Mouse (Mus musculus): ENCODE data around the gene Tbc1d9. TPM values are rescaled to one million over a fixed set of nuclear protein-coding genes. Genes with fewer than 3 reads are reported as not detected.

Tbc1d9 gene
- polyA plus RNA-seq, 1 experiment from 2014 or later, result 20.2 TPM

DNA sequence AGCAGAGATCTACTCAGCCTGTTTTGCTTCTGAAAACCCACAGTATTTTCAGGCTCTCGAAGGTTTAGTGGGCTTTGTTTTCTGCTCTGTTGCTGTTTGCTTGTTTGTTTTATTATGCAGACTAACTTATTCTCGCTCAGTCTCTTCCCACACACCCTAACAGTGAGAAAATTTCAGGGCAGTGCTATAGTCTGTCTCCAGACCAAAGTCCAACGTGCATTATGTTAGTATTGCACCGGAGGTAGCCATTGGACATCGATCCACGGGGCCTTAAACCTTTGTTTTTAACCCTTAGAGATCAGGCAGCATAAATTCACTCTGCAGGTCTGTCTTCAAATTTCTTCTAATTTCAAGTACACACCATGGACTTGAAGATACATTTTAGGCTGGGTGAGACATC, 51.4 kb downstream of the Tbc1d9 start:
- Histone ChIP-seq H3K4me2 (replicated peaks) (no peak overlapping the region), H3K9ac (no peak overlapping the region), H3K27ac (no peak overlapping the region), H3K36me3 (no peaks in the 10 kb centered on the region), H3K4me3 (no peak overlapping the region), H3K4me1 (peaks cover 3% of the 10 kb centered on the region; the same call in 1 of the 2 replicates), H3K9me3 (no peaks in the 10 kb centered on the region), H3K27me3 (replicated peaks) (no peaks in the 10 kb centered on the region)
- ATAC-seq (ENCODE audit: low FRiP score, low read depth), result no peak
- WGBS, result 87% methylated on average over 6 of the region's 6 CpGs

DNA sequence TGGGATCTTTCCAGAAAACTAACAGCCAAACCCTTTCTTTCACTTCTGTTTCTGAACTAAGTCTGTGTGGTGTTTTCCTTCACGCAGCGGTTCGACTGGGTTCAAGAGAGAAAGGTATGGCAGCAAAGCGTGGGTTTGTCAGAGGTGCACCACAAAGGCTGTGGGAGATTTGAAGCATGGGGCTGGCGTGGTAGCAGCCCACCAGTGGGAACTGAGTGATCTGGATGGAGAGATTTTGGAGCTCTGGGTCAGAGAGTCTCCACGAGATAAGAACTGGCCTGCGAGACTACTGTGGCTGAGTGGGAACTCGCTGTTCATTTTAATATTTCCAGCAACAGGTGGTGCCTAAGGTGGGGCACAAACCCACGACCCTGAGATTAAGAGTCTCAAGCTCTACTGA, 52.0 kb downstream of the Tbc1d9 start:
- no peaks in the 10 kb centered on the region for H3K36me3 ChIP-seq
- no peak overlapping the region for H3K4me3 ChIP-seq
- H3K4me1 ChIP-seq, result peaks cover 3% of the 10 kb centered on the region; the same call in 1 of the 2 replicates
- no peaks in the 10 kb centered on the region for H3K27me3 ChIP-seq (replicated peaks)
- 93% methylated on average over 9 of the region's 9 CpGs for WGBS
- ATAC-seq (ENCODE audit: low FRiP score, low read depth), result no peak
- H3K9me3 ChIP-seq, result no peaks in the 10 kb centered on the region
- H3K4me2 ChIP-seq (replicated peaks), result no peak overlapping the region
- no peak overlapping the region for H3K9ac ChIP-seq
- H3K27ac ChIP-seq, result no peak overlapping the region

- H3K36me3 ChIP-seq, result no peaks in the 10 kb centered on the region
- peaks cover 3% of the 10 kb centered on the region; the same call in 1 of the 2 replicates for H3K4me1 ChIP-seq
- no peak overlapping the region for H3K4me2 ChIP-seq (replicated peaks)
- no peaks in the 10 kb centered on the region for H3K27me3 ChIP-seq (replicated peaks)
- WGBS, result 84% methylated on average over 2 of the region's 2 CpGs
- ATAC-seq (ENCODE audit: low FRiP score, low read depth), result no peak
- no peak overlapping the region for H3K9ac ChIP-seq
- H3K4me3 ChIP-seq, result no peak overlapping the region
- H3K27ac ChIP-seq, result no peak overlapping the region
- no peaks in the 10 kb centered on the region for H3K9me3 ChIP-seq
Measured at GRCm38 (mm10) chr8:83217891-83218290, 52.7 kb downstream of the Tbc1d9 start.

GRCm38 (mm10) chr8:83219392-83219791, 54.2 kb downstream of the Tbc1d9 start:
- peaks cover 3% of the 10 kb centered on the region; the same call in 1 of the 2 replicates for H3K4me1 ChIP-seq
- no peak overlapping the region for H3K27ac ChIP-seq
- WGBS, result 92% methylated on average over 8 of the region's 8 CpGs
- no peaks in the 10 kb centered on the region for H3K27me3 ChIP-seq (replicated peaks)
- no peaks in the 10 kb centered on the region for H3K9me3 ChIP-seq
- ATAC-seq (ENCODE audit: low FRiP score, low read depth), result no peak
- H3K4me2 ChIP-seq (replicated peaks), result no peak overlapping the region
- no peak overlapping the region for H3K4me3 ChIP-seq
- H3K36me3 ChIP-seq, result no peaks in the 10 kb centered on the region
- no peak overlapping the region for H3K9ac ChIP-seq

GRCm38 (mm10) chr8:83220746-83221145, 55.6 kb downstream of the Tbc1d9 start:
- Histone ChIP-seq H3K9me3 (no peaks in the 10 kb centered on the region), H3K4me3 (no peak overlapping the region)
- ATAC-seq (ENCODE audit: low FRiP score, low read depth), result no peak

GRCm38 (mm10) chr8:83224754-83225416, 59.7 kb downstream of the Tbc1d9 start:
- no peak overlapping the region for H3K4me3 ChIP-seq
- H3K4me2 ChIP-seq (replicated peaks), result no peak overlapping the region
- peaks cover 3% of the 10 kb centered on the region; the same call in 1 of the 2 replicates for H3K4me1 ChIP-seq
- ATAC-seq (ENCODE audit: low FRiP score, low read depth), result peak; percentile 48; the same call in 1 of the 2 replicates
- H3K27me3 ChIP-seq (replicated peaks), result no peaks in the 10 kb centered on the region
- no peaks in the 10 kb centered on the region for H3K9me3 ChIP-seq
- H3K9ac ChIP-seq, result no peak overlapping the region
- no peaks in the 10 kb centered on the region for H3K36me3 ChIP-seq
- H3K27ac ChIP-seq, result no peak overlapping the region
- 60% methylated on average over 5 of the region's 5 CpGs for WGBS

More at GRCm38 (mm10) chr8:83220746-83221145, 55.6 kb downstream of the Tbc1d9 start:
- WGBS, result 72% methylated on average over 3 of the region's 3 CpGs
- Histone ChIP-seq H3K4me1 (peaks cover 3% of the 10 kb centered on the region; the same call in 1 of the 2 replicates), H3K9ac (no peak overlapping the region), H3K4me2 (replicated peaks) (no peak overlapping the region), H3K36me3 (no peaks in the 10 kb centered on the region), H3K27me3 (replicated peaks) (no peaks in the 10 kb centered on the region), H3K27ac (no peak overlapping the region)

- Histone ChIP-seq H3K27ac (no peak overlapping the region), H3K9me3 (no peaks in the 10 kb centered on the region), H3K9ac (no peak overlapping the region), H3K27me3 (replicated peaks) (no peaks in the 10 kb centered on the region), H3K4me2 (replicated peaks) (no peak overlapping the region), H3K36me3 (no peaks in the 10 kb centered on the region), H3K4me1 (peaks cover under 1% of the 10 kb centered on the region; the same call in 1 of the 2 replicates), H3K4me3 (no peak overlapping the region)
- no peak for ATAC-seq (ENCODE audit: low FRiP score, low read depth)
- WGBS, result 85% methylated on average over 2 of the region's 2 CpGs
Measured at GRCm38 (mm10) chr8:83225598-83225997, 60.4 kb downstream of the Tbc1d9 start.

DNA sequence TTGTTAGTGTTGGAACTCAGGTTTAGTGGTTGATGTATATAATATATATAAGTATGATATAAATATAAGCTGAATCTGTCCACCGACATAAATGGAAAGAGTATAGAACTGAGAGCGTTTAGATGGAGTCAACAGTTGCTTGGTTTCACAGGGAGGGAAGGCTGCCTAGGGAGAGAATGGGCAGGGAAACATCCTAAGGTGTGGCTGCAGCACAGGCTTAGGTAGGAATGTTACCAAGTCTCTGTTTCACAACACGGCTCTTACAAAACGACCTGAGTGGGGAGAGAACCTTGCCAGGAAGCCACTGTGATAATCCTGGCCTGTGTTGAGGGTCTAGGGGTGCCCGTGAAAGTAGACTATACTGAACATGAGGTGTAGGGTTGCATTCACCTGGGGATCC, 62.2 kb downstream of the Tbc1d9 start:
- Histone ChIP-seq H3K36me3 (no peaks in the 10 kb centered on the region), H3K9me3 (no peaks in the 10 kb centered on the region), H3K4me2 (replicated peaks) (no peak overlapping the region), H3K27ac (no peak overlapping the region), H3K27me3 (replicated peaks) (no peaks in the 10 kb centered on the region), H3K4me1 (no peaks in the 10 kb centered on the region), H3K4me3 (no peak overlapping the region), H3K9ac (no peak overlapping the region)
- no peak for ATAC-seq (ENCODE audit: low FRiP score, low read depth)
- WGBS, result 91% methylated on average over 5 of the region's 5 CpGs

DNA sequence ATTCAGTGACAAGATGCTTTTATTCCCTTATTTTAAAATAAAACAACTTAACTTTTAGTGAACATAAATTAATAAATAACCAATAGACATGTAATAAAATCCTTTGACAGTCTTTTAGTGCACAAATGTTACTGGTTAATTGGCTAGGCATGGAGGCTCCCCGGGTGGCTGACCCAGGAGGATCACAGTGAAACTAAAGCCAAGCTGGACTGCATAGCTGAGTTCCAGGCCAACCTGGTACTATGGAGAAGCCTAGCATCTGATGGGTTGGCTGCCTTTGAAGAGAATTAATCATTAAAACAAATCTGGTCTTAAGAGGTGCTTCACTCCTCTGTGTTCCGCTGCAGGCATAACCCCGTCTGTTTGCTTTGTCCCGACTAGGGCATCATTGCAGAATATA, 67.9 kb downstream of the Tbc1d9 start:
- WGBS, result 87% methylated on average over 4 of the region's 4 CpGs
- no peak overlapping the region for H3K4me2 ChIP-seq (replicated peaks)
- no peak for ATAC-seq (ENCODE audit: low FRiP score, low read depth)

DNA sequence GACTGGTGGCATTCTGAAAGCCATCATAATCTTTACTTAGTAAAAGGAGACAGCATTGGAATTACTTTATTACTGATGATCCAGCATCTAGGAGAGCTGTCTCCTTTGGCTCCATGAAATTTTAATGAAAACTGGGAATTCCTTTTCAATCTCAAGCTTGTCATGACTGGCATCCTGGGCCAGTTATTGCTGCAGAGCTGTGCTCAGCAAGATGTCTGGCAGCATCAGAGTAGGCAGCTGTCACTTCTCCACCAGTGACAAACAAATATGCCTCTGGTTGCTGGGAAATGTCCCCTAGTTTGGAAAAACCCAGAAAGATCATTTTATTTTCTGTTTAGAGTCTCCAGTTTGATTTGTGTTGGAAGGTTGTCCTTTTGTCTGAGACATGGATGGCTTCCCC, 74.2 kb downstream of the Tbc1d9 start:
- peaks cover 31% of the 10 kb centered on the region for H3K36me3 ChIP-seq
- no peak overlapping the region for H3K27ac ChIP-seq
- ATAC-seq (ENCODE audit: low FRiP score, low read depth), result no peak
- H3K4me2 ChIP-seq (replicated peaks), result no peak overlapping the region
- H3K4me1 ChIP-seq, result no peaks in the 10 kb centered on the region
- H3K4me3 ChIP-seq, result no peak overlapping the region
- H3K9ac ChIP-seq, result no peak overlapping the region
- H3K27me3 ChIP-seq (replicated peaks), result no peaks in the 10 kb centered on the region
- H3K9me3 ChIP-seq, result no peaks in the 10 kb centered on the region

More for the DNA sequence above, 67.9 kb downstream of the Tbc1d9 start:
- H3K27ac ChIP-seq, result no peak overlapping the region
- H3K9ac ChIP-seq, result no peak overlapping the region
- no peaks in the 10 kb centered on the region for H3K27me3 ChIP-seq (replicated peaks)
- peaks cover 16% of the 10 kb centered on the region for H3K36me3 ChIP-seq
- H3K4me1 ChIP-seq, result no peaks in the 10 kb centered on the region
- H3K9me3 ChIP-seq, result no peaks in the 10 kb centered on the region
- no peak overlapping the region for H3K4me3 ChIP-seq

GRCm38 (mm10) chr8:83244151-83244550, 79.0 kb downstream of the Tbc1d9 start:
- no peak for ATAC-seq (ENCODE audit: low FRiP score, low read depth)
- no peak overlapping the region for H3K4me3 ChIP-seq
- WGBS, result 89% methylated on average over 7 of the region's 7 CpGs

DNA sequence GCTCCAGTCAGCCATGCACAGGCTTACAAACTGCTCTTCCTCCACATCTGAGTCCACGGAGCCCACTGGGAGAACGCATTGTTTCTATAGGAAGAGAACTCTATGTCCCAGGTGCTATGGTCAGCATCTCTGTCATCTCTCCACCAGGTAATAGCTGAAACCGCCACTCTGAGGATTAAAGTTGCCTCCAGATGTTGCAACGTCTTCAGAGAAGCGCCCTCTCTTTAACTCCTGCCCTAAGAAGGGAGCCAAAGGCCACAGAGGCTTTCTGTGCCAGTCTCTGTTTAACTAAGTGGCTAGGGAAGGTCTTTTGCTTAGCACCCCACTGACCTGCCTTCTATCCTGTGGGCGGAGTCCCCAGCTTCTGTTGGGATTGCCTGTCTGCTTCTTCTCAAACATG, 85.7 kb downstream of the Tbc1d9 start:
- 93% methylated on average over 6 of the region's 6 CpGs for WGBS
- H3K27me3 ChIP-seq (replicated peaks), result no peaks in the 10 kb centered on the region
- H3K36me3 ChIP-seq, result peaks cover 36% of the 10 kb centered on the region
- ATAC-seq (ENCODE audit: low FRiP score, low read depth), result no peak
- no peak overlapping the region for H3K4me2 ChIP-seq (replicated peaks)
- H3K4me1 ChIP-seq, result no peaks in the 10 kb centered on the region
- no peaks in the 10 kb centered on the region for H3K9me3 ChIP-seq
- H3K27ac ChIP-seq, result no peak overlapping the region
- no peak overlapping the region for H3K4me3 ChIP-seq
- no peak overlapping the region for H3K9ac ChIP-seq

More at GRCm38 (mm10) chr8:83244151-83244550, 79.0 kb downstream of the Tbc1d9 start:
- Histone ChIP-seq H3K36me3 (peaks cover 23% of the 10 kb centered on the region), H3K9ac (no peak overlapping the region), H3K27ac (no peak overlapping the region), H3K27me3 (replicated peaks) (no peaks in the 10 kb centered on the region), H3K4me1 (no peaks in the 10 kb centered on the region), H3K4me2 (replicated peaks) (no peak overlapping the region), H3K9me3 (no peaks in the 10 kb centered on the region)

All from neural tube, embryonic 12.5 days (tissue).